Mouse (Mus musculus) heart, postnatal 14 days (tissue): Measurements from ENCODE around the gene Ddb1. TPM values are rescaled to one million over a fixed set of nuclear protein-coding genes. Genes with fewer than 3 reads are reported as not detected.
A peak's percentile ranks its signal among the peaks of the same experiment; 100 is the strongest.

Experiments
- DNase-seq, 2 experiments: peaks; one replicate each; pipeline ENCODE4 v3.0.0; 2021 to 2022
- intact Hi-C: fragments of 180-260 bp; cut with DNase I; formaldehyde crosslinking; loops from one replicate; pipeline ENCODE4 v1.15.1; 2025
- total RNA-seq, 2 experiments: library from RNA; stranded (reverse); gene quantifications; 2 replicates each; pipeline ENCODE4 v1.2.3; 2021

The Ddb1 gene
- total RNA-seq, 2 experiments from 2014 or later: 181 to 185 TPM

- no peak for DNase-seq
- intact Hi-C loops: no loop called here
Observed at GRCm38 (mm10) chr19:10589127-10589857, 15.8 kb upstream of the Ddb1 start.

GRCm38 (mm10) chr19:10590301-10590700 is 14.8 kb upstream of the Ddb1 start:
- intact Hi-C loops: no loop called here
- no peak for DNase-seq

- no peak for DNase-seq
Observed at GRCm38 (mm10) chr19:10591659-10592377, 13.3 kb upstream of the Ddb1 start.

DNA sequence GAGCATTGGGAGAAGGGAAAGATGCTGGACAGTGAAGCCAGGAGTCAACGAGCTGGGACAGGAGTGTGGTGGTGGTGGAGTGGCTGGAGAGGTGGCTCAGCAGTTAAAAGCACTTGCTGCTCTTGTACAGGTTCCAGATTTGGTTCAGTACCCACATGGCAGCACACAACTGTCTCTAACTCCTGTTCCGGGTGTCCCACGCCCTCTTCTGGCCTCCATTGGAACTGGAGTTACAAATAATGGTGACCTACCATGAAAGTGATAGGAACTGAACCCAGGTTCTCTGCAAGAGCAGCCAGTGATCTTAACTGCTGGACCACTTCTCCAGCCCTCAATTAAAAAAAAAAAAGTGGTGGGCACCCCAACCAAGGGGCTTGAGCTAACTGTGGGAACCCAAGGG is 6.9 kb upstream of the Ddb1 start:
- intact Hi-C loops: no loop called here
- DNase-seq: peak in 1 of 2 experiments; percentile 14

More at GRCm38 (mm10) chr19:10591659-10592377, 13.3 kb upstream of the Ddb1 start:
- intact Hi-C loops: no loop called here

DNA sequence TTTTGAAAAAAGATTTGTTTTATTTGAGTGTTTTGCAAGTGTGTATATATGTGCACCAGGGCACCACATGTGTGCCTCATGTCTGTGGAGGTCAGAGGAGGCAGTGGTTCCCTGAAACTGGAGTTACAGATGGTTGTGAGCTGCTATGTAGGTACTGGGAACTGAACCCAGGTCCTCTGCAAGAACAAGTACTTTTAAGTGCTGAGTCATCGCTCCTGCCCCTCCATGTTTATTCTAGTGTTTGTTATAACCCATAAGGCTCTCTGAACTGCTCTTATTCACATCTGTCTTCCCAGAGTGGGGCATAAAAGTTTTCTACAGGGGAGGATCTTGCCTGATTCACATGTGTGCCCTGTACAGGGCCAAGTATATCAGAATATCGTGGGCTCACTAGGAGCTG is 5.5 kb upstream of the Ddb1 start:
- no peak for DNase-seq
- intact Hi-C loops: loop anchor here (5.0 kb wide), 1 partner anchor 267 kb away; no protein-coding TSS in a partner anchor

DNA sequence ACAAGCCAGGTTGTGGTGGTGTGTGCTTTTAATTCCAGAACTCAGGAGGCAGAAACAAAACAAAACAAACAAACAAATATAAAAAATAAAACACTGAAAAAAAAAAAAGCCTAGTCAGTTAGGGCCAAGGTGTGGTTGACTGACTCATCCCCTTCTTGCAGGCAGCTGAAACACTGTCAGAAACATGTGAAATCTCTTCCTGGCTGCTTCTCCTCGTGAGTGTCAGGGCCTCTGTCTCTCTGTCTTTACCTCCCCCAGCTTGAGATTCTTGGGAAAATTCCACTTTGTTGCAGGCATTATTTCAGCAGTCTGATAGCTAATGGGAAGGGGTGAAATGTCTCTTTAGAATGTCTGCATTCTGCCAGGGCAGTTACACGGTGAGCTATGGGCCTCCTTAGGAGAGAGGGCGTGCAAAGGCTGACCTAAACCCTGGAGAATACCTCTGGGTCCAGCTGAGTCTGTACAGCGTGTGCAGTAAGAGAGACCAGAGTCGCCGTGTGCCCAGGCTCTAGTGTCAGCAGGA is 2.8 kb upstream of the Ddb1 start:
- intact Hi-C loops: loop anchor here (5.0 kb wide), 1 partner anchor 270 kb away; no protein-coding TSS in a partner anchor

GRCm38 (mm10) chr19:10602787-10603186 is 2.3 kb upstream of the Ddb1 start:
- intact Hi-C loops: loop anchor here (5.0 kb wide), 1 partner anchor 270 kb away; no protein-coding TSS in a partner anchor
- peak; percentile 91 to 93 for DNase-seq

More for the DNA sequence above, 2.8 kb upstream of the Ddb1 start:
- DNase-seq: no peak

DNA sequence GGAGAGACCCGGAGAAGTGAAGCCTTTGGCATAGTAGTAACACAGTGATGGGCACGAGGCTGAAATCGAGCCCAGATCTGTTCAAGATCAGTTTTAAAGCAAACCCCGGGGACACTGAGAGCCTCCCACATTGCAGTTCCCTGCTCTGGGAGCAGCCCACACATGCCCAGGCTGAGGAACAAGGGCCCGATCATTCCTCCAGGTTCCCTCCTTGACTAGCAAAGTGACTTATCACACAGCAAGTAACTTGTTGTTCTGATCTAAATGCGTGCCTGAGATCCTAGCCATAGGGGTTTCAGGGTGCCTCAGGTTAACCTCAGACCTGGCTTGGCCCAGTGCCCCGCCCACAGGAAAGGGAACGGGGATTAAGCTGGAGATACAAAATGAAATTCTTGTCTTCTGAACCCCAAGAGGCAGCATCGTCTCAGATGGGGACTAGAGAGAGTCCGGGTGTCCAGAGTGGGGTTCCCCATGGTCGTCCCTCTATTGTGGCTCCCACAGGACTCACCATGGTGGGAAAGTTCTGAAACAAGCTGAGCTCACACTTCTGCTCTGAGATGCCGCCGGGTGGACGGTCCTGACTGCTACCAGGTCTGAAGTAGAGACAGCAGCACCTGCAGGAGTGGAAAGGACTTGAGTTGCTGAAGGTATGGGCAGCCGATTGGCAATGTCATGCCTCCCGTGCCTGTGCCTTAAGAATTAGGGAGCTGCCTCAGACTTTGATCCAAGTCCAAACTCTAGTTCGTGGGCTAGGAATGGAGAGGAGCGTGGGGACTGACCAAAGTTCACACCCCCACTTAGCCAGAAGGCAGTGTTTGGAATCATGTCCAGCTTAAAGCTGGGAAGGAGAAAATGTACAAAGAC is 1.2 kb upstream of the Ddb1 start:
- DNase-seq: peak in 1 of 2 experiments; percentile 12
- intact Hi-C loops: loop anchor here (5.0 kb wide), 1 partner anchor 272 kb away; no protein-coding TSS in a partner anchor

DNA sequence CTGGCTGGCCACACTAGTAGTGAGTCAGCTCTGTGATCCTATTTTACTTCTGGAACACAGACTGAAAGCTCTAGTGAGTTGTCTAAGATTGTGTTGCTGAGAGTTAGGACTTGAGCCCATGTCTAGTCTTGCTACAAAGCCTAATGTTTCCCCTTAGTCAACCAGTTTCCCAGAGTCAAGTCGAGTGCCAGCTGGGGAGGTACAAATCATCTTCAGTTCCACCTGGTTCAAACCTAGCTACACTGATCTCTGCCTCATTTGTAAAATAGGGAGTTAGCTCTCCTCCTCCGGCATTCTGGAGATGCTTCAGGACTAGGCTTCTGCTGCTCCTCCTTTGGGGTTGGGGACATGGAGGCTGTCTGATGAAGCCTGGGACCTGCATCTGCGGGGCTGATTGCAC is 593 bp upstream of the Ddb1 start:
- intact Hi-C loops: loop anchor here (5.0 kb wide), 1 partner anchor 272 kb away; no protein-coding TSS in a partner anchor
- DNase-seq: no peak

DNA sequence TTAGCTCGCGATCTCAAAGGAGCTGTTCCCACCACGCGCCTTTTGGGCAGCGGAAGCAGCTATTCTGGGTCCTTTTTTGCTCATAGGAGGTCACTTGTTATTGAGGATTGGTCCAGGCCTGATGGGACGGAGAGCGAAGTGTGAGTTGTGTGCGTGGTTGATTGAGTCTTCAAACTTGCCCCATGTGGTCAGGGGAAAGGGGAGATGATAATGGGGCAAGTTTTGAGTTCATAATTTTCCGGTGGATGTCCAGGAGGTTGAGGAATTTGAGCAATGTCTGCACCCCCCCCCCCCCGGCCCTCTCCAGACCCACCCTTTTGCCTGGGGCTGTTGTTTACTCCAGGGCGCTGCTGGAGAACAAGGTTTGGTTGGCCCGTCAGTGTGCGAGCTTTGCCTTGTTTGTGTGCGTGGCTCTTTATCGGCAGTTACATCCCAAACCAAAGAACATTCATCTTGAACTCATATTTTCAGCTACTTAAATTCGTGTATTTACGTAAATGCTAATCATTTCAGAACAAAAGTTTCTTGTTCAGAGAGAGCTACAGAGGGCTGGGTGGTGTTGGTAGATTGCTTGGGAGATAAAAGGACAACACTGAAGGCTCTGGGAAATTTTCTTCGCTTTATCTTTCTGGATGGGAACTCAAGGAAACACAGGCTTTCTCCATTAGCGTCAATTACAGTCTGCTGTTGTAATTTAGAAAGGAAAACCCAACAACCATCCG is 935 bp downstream of the Ddb1 start:
- intact Hi-C loops: loop anchor here (1.0 to 5.0 kb wide), 2 partner anchors 51 to 79 kb away; partner anchors contain the start of genes Cpsf7 and Sdhaf2
- DNase-seq: peak in 1 of 2 experiments; percentile 10

DNA sequence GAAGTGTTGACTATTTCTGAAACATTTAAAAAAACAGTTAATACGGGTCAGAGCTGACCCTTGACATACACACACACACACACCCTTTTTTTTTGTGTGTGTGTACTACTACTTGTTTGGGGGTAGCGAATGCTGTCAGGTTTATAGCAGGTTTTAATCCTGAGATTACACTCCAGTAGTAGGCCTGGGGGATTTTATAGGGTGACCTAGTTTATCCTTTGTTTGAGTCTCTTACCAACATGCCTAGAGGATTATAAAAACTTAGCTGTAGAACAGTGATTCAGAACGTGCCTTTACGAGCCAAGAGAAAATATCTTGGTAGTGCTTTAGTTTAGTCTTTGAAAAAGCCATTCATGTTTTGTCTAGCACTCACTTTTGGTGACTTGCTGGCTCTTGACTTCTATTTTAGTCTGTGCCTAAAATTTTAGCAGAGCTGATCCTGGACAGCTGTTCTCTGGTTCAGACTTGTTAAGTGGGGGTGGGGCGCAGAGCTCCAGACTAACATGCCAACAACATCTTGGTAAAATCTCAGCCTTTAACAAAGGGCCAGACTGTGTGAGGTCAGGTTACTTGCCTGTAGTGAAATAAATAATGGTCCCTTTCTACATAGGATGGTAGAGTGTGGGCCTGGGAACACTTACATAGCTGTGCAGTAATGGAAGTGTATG is 3.6 kb downstream of the Ddb1 start:
- no peak for DNase-seq
- intact Hi-C loops: loop anchor here (5.0 kb wide), 1 partner anchor 81 kb away; the partner anchor contains the start of genes Cpsf7 and Sdhaf2

DNA sequence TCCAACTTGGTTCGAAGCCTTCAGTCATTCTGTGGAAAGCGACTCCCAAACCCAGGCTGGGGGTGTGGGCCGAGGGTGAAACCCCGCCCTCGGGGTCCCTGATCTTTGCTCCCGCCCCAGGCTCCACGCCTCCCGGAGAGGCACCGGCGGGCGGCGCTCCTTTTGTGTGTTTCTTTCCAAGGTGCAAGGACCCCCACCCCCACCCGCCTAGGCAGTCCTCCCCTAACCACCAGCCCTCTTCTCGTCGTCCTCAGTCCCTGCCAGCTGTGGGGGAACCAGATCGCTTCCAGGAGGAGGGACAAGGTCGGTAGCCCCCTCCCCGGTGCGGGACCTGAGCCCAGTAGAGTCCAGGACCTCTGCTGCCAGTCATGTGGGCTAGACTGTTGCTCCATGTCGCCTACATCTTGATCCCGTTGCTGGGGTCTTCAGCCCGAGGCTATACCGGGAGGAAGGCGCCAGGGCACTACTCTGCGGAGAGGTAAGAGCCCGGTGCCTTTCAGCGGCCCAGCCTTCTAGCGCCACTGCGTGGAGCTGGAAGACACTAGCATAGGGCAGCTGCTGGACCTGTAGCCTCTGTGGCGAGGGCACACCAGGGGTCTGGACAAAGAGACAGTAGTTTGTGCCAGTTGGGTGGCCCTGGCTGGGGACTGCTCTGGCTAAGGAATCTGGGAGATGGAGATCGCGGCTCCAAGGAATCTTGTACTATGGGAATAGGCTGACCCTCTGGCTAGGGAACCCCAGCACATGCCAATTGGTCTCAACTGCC is 29.2 kb downstream of the Ddb1 start, which contains the start of gene Vwce:
Vwce (plus strand) TSS at position 108 of the 766 bp plus-strand sequence.
- intact Hi-C loops: no loop called here

DNA sequence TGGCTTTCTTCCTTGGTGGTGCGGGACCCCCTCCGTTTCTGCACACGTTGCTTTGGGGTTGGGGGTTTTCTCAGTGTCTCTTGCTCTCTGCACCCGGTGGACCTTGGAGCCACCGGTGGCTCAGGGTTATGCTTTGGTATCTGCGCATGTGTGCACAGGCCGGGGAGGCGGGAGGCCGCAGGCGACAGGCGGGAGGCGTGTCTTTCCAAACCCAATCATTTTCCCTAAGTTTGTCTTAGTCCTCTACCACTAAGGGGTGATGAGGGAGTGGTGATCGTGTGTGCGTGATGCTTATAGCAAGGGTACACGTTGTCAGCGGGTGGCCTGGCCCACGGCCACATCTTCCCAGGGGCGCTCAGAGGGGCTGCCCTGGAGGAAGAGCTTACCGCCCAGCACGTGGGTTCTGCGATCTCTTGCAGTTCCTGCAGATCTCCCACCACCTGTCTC is 29.8 kb downstream of the Ddb1 start:
- peak; percentile 41 to 50 for DNase-seq
- intact Hi-C loops: no loop called here

More for the DNA sequence above, 29.2 kb downstream of the Ddb1 start, which contains the start of gene Vwce:
- DNase-seq: peak; percentile 30 to 50

DNA sequence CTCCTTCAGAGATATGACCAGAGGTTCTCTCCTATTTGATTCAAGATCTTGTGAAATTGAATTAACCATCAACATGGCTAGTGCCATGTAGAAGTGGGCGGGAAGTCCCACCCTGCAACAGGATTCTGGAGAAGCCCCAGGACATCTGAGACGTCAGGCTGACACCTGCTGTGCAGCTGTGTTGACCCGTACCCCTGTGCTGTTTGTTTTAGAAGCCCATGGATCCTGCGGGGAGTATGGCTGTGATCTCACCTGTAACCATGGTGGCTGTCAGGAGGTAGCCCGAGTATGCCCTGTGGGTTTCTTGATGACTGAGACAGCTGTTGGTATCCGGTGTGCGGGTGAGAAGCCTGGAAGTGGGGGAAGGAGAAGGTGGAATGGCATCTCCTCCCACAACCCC is 32.7 kb downstream of the Ddb1 start:
- intact Hi-C loops: no loop called here
- DNase-seq: no peak

GRCm38 (mm10) chr19:10640080-10640479 is 35.0 kb downstream of the Ddb1 start:
- intact Hi-C loops: no loop called here
- no peak for DNase-seq

DNA sequence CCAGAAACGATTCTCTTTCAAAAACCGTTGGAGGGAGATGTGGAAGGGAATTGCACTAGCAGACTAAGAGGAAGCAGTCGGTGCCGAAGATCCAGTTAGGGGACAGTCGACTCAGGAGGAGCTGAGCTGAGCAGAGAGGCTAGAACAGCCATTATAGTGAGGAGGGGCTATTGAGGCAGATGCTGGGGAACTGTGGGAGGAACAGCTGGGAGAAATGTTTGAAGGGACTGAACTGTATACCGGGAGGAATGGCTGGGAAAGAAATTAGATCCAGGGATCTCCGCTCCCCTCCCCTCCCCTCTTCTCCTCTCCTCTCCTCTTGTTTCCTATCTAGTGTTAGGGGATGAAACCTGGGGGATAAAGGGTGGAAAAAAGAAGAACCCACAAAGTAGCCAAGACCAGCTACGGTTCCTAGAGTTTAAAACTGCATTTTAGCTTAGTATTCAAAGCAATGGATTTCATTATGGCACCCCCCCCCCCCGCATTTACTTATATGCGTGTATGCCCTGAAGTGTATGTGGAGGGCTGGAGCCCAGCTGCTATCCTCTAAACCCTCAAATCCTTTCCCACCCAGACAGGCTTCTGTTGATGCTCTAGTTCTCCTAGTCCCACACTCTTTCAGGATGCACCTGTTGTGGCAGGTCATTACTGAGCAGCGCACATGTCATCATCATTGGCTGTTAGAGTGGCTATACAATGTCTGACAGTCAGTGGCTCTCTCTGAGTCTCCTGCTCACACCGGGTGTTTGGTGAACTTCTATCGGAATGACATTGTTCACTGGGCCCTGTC is 35.7 kb downstream of the Ddb1 start:
- intact Hi-C loops: no loop called here
- DNase-seq: no peak

DNA sequence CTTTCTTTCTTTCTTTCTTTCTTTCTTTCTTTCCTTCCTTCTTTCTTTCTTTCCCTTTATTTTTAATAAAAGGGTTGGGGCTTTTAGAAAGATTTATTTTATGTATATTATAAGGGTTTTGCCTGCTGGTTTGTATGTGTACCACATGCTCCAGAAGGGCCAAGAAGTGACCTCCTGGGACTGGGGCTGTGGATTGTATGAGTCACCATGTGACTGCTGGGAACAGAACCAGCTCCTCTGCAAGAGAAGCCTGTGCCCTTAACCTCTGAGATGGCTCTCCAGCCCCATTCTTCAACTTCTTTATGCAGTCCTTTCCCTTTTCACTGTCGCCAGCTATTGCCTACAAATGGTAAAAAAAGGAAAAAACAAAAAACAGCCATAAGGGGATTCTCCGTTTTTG is 40.5 kb downstream of the Ddb1 start:
- peak; percentile 10 to 39 for DNase-seq
- intact Hi-C loops: no loop called here
